Mouse (Mus musculus) liver, embryonic 12.5 days (tissue): Measurements from ENCODE around the gene Ccdc18. TPM values are rescaled to one million over a fixed set of nuclear protein-coding genes. Genes with fewer than 3 reads are reported as not detected.
"Not testable (repeated sequence)": the region's sequence is repeated elsewhere in the genome, so short reads cannot be mapped to it uniquely, and the experiment has no call there.

ENCODE experiments used
- ATAC-seq: fragments of 200-750 bp; cut with Nextera tagmentation; 2 replicates; pipeline ENCODE4 v1.8.0; 2017; ENCODE audit warnings: moderate number of reproducible peaks, mild to moderate bottlenecking, moderate library complexity
- H3K27ac ChIP-seq: fragments of 300-500 bp; sonication (generic); 2 replicates; pipeline ENCODE4 v1.5.1; 2016; ENCODE audit warnings: mild to moderate bottlenecking
- H3K27me3 ChIP-seq: fragments of 300-500 bp; sonication (generic); replicated peaks from 2 replicates; pipeline ENCODE4 v1.6.1; 2016; ENCODE audit warnings: mild to moderate bottlenecking, moderate library complexity
- H3K36me3 ChIP-seq: fragments of 300-500 bp; sonication (generic); 2 replicates; pipeline ENCODE4 v1.6.1; 2016; ENCODE audit warnings: mild to moderate bottlenecking, moderate library complexity
- H3K4me1 ChIP-seq: fragments of 300-500 bp; sonication (generic); 2 replicates; pipeline ENCODE4 v1.6.1; 2016
- H3K4me2 ChIP-seq: fragments of 300-500 bp; sonication (generic); 2 replicates; pipeline ENCODE4 v1.6.1; 2016; ENCODE audit warnings: mild to moderate bottlenecking, moderate library complexity
- H3K4me3 ChIP-seq: fragments of 300-500 bp; sonication (generic); 2 replicates; pipeline ENCODE4 v1.5.1; 2016; ENCODE audit warnings: mild to moderate bottlenecking, moderate library complexity
- H3K9ac ChIP-seq: fragments of 300-500 bp; sonication (generic); 2 replicates; pipeline ENCODE4 v1.6.1; 2016; ENCODE audit warnings: mild to moderate bottlenecking, moderate library complexity
- H3K9me3 ChIP-seq: fragments of 300-500 bp; sonication (generic); replicated peaks from 2 replicates; pipeline ENCODE4 v1.6.1; 2016; ENCODE audit warnings: mild to moderate bottlenecking, moderate library complexity
- WGBS: fragments of 180-500 bp; shearing (Covaris S2); methylation state at CpG from one replicate; pipeline ENCODE4 v1.1.7; 2016; ENCODE audit not compliant: insufficient replicate concordance; 5-methylcytosine and 5-hydroxymethylcytosine counted together
- polyA plus RNA-seq: library from polyadenylated mRNA; unstranded; fragments of >200 nt; fragmentation: Nextera tagmentation; extraction: Ambion mirVana; gene quantifications from 2 replicates; pipeline ENCODE4 v1.2.1, GENCODE M21; 2016

The Ccdc18 gene
- polyA plus RNA-seq, 1 experiment from 2014 or later: 7.1 TPM

DNA sequence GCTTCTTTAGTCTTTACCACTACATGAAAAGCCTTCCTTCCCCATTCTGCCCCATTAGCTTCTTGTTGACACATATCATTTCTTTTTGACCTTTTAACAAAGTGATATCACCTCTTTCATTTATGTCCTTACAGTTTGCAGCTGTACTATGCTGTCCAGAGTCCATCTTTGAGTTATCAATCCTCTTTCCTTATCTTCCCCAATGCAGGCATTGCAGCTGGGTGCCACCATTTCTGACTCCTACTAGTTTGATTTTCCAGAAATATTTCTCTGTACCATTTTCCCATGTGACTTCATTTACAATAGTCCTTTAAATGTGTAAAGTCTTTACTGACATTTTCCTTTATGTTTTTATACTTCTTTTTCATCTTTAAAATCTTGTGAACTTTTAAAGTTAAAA lies 134.3 kb downstream of the Ccdc18 start:
- H3K27me3 ChIP-seq: no peaks in the 10 kb centered on the region
- peak overlapping the region; percentile 86; the same call in 1 of the 2 replicates for H3K4me2 ChIP-seq
- H3K4me3 ChIP-seq: no peak overlapping the region
- H3K9ac ChIP-seq: no peak overlapping the region
- H3K36me3 ChIP-seq: 0 out of 2 replicates have a peak, but pooled peaks cover 2% of the 10 kb centered on the region
- H3K9me3 ChIP-seq: no peaks in the 10 kb centered on the region
- H3K27ac ChIP-seq: peak overlapping the region; percentile 68
- peaks cover 72% of the 10 kb centered on the region for H3K4me1 ChIP-seq
- no peak for ATAC-seq

DNA sequence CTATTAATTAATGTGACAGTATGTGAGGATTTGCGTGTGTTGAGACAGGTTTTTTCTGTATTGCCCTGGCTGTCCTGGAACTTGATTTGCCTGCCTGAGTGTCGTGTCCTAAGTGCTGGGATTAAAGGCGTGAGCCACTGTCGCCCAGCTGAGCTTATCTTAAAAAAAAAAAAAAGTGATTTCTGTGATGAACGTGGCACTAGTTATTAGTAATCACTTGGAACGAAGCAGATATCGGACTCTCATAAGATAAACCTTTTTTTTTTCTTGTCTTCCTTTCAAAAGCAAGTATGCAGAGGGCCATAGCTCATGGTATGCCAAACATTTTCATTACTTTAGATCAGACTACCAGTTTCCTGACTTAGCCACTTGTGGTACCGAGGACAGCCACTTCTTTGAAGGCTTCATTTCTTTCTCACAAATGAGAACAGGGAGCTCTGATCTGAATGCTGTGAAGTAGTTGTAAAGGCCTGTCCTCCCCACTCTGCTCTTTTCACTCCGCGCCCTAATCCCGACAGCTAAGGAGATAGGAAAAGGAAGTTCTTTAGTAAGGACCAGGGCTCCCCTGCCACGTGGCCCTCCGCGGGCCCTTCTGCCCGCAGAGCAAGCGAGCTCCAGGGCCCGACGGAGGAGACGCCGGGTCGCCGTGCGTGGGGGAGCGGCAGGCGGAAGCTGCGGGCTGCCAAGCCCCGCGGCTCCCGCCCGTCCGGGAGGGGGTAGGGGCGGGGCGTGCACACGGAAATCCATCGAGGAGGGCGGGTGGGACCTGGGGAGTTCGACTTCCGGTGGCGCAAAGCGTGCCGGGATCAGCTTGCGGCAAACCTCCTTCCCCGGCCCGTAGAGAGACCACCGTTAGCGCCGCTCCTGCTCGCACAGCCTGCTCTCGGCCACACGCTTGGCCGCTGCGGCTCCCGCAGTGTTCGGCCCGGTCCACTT lies 135.7 kb downstream of the Ccdc18 start, which contains the start of gene Dr1:
TSS of gene Dr1 (plus strand) at position 771 of the 936 bp plus-strand sequence.
- no peaks in the 10 kb centered on the region for H3K9me3 ChIP-seq
- H3K9ac ChIP-seq: peak within 1 kb of the TSS; percentile 99
- H3K27me3 ChIP-seq: no peaks in the 10 kb centered on the region
- H3K36me3 ChIP-seq: peaks cover 14% of the 10 kb centered on the region
- WGBS: 2% methylated on average over 53 of the region's 55 CpGs
- peaks cover 69% of the 10 kb centered on the region for H3K4me1 ChIP-seq
- peak within 1 kb of the TSS; percentile 93 for H3K27ac ChIP-seq
- peak within 1 kb of the TSS; percentile 99 for H3K4me3 ChIP-seq
- ATAC-seq: peak; percentile 92
- peak within 1 kb of the TSS; percentile 86 for H3K4me2 ChIP-seq

DNA sequence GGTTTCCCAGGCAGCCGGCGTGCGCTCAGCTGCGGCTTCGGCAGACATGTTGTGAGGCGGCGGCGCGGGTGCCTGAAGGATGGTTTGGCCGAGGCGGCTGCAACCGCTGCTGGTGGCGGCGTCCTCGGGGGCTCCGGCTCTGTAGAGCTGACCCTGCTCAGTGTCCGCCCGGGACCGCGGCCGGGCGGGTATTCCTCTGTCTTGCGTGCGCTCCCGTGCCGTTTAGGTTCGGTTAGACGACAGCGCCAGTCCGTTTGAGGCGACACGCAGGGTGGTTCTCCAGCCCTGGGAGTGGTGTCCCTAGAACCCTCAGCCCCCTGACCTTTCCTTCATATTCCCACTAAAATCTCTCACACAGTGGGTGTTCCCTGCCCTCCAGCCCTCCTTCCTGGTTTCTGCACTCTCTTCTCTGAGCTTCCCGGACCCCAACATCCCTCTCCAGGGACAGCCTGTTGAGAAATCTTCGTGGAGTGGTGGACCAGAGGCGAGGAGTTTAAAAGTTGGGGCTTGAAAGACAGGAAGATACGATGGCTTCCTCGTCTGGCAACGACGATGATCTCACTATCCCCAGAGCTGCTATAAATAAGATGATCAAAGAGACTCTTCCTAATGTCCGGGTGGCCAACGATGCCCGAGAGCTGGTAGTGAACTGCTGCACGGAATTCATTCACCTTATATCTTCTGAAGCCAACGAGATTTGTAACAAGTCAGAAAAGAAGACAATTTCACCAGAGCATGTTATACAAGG lies 136.6 kb downstream of the Ccdc18 start:
- peaks cover 67% of the 10 kb centered on the region for H3K4me1 ChIP-seq
- H3K9ac ChIP-seq: peak overlapping the region; percentile 99
- peak; percentile 71 for ATAC-seq
- under 1% methylated on average over 44 of the region's 44 CpGs for WGBS
- peak overlapping the region; percentile 93 for H3K27ac ChIP-seq
- H3K4me3 ChIP-seq: peak overlapping the region; percentile 99
- H3K4me2 ChIP-seq: peak overlapping the region; percentile 86
- H3K36me3 ChIP-seq: peaks cover 21% of the 10 kb centered on the region
- no peaks in the 10 kb centered on the region for H3K9me3 ChIP-seq
- no peaks in the 10 kb centered on the region for H3K27me3 ChIP-seq

DNA sequence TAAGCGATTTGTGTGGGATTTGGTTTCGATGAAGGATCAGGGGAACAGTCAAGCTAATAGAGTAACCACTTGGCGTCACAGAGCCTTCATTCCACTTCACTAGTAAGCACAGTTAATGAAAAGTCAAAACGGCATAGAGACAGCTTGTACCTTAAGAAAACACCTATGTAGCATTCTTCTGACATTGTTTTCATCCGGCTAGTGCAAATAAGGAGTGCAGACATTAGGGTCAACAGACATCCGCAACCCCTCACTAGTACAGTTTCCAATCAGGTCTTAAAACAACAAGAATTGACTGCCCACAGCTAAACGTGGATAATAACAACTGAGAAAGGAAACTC lies 137.1 kb downstream of the Ccdc18 start:
- 4% methylated on average over 7 of the region's 7 CpGs for WGBS
- peak overlapping the region; percentile 99 for H3K4me3 ChIP-seq
- H3K4me2 ChIP-seq: peak overlapping the region; percentile 86
- ATAC-seq: no peak
- H3K36me3 ChIP-seq: peaks cover 24% of the 10 kb centered on the region
- peak overlapping the region; percentile 93 for H3K27ac ChIP-seq
- peaks cover 63% of the 10 kb centered on the region for H3K4me1 ChIP-seq
- H3K9me3 ChIP-seq: no peaks in the 10 kb centered on the region
- H3K27me3 ChIP-seq: no peaks in the 10 kb centered on the region
- peak overlapping the region; percentile 99 for H3K9ac ChIP-seq

DNA sequence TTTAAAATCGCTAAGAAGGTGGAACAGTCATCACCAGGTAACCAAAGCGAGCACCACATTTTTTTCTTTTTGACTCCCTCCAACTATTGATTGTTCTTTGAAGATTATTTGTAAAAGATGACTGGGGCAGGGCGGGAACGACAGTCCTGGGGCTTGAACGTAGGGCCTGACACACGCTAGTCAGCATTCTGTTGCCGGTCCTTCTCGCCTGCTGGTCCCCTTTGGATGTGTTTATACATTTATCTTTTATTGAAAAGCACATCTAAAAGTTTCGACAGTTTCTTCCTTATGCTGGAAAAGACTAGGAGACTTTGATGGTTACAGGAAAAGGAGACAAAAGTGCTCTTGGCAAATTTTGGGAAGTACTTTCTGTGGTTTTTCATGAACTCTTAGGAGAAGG lies 137.7 kb downstream of the Ccdc18 start:
- WGBS: 10% methylated on average over 9 of the region's 9 CpGs
- Histone ChIP-seq H3K4me2 (peak overlapping the region; percentile 86), H3K4me3 (peak overlapping the region; percentile 99), H3K4me1 (peaks cover 56% of the 10 kb centered on the region), H3K27ac (peak overlapping the region; percentile 93), H3K36me3 (peaks cover 30% of the 10 kb centered on the region), H3K9ac (peak overlapping the region; percentile 99), H3K27me3 (no peaks in the 10 kb centered on the region), H3K9me3 (no peaks in the 10 kb centered on the region)
- no peak for ATAC-seq

DNA sequence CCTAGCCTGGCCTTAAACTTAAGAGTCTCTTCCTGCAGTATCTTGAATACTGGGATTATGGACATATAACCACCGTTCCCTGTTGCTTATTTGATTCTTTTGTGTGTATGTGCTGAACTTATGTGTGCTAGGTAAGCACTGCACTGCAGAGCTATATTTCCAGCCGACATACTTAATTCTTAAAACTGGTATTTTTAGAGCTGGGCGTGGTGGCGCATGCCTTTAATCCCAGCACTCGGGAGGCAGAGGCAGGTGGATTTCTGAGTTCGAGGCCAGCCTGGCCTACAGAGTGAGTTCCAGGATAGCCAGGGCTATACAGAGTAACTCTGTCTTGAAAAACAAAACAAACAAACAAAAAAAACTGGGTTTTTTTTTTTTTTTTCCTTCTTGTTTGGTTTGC lies 138.7 kb downstream of the Ccdc18 start:
- not testable (repeated sequence) for H3K9me3 ChIP-seq, ATAC-seq, H3K27me3 ChIP-seq, H3K27ac ChIP-seq
- Histone ChIP-seq H3K9ac (peak overlapping the region; percentile 24; the same call in 1 of the 2 replicates), H3K4me3 (peak overlapping the region; percentile 99), H3K4me1 (peaks cover 47% of the 10 kb centered on the region), H3K36me3 (peaks cover 37% of the 10 kb centered on the region), H3K4me2 (peak overlapping the region; percentile 86)
- WGBS: 73% methylated on average over 6 of the region's 6 CpGs

Other genes with a start within 250 kb of the Ccdc18 start
- 58.8 and 59.6 TPM in 2 replicates for gene Rpl5, start 232.4 kb upstream of the Ccdc18 start, polyA plus RNA-seq
- 12.5 and 13.8 TPM in 2 replicates for gene Fam69a, start 145.8 kb upstream of the Ccdc18 start, polyA plus RNA-seq
- 56.3 and 60.4 TPM in 2 replicates for gene Mtf2, start 67.2 kb upstream of the Ccdc18 start, polyA plus RNA-seq
- gene Tmed5, start 255 bp upstream of the Ccdc18 start, polyA plus RNA-seq: 27.6 and 29.3 TPM in 2 replicates
- 39.6 and 39.7 TPM in 2 replicates for gene Dr1, start 136.0 kb downstream of the Ccdc18 start, polyA plus RNA-seq
- 5.6 and 6.0 TPM in 2 replicates for gene Pigg, start 179.7 kb downstream of the Ccdc18 start, polyA plus RNA-seq
- gene Gm42517, start 235.0 kb downstream of the Ccdc18 start, polyA plus RNA-seq: 0.07 TPM in 1 of 2 replicates, not detected in the other